Mouse (Mus musculus) hindbrain, embryonic 12.5 days (tissue): ENCODE data around the gene Bmx. TPM values are rescaled to one million over a fixed set of nuclear protein-coding genes. Genes with fewer than 3 reads are reported as not detected.

Source experiments
- ATAC-seq: fragments of 200-750 bp; cut with Nextera tagmentation; 2 replicates; pipeline ENCODE4 v1.8.0; 2017; ENCODE audit warnings: moderate TSS enrichment; ENCODE audit not compliant: low FRiP score
- H3K27ac ChIP-seq: fragments of 300-500 bp; sonication (generic); 2 replicates; pipeline ENCODE4 v1.5.1; 2016; ENCODE audit warnings: mild to moderate bottlenecking
- H3K27me3 ChIP-seq: fragments of 300-500 bp; sonication (generic); 2 replicates; pipeline ENCODE4 v1.6.1; 2016; ENCODE audit warnings: mild to moderate bottlenecking
- H3K36me3 ChIP-seq: fragments of 300-500 bp; sonication (generic); 2 replicates; pipeline ENCODE4 v1.6.1; 2016; ENCODE audit warnings: mild to moderate bottlenecking
- H3K4me1 ChIP-seq: fragments of 300-500 bp; sonication (generic); 2 replicates; pipeline ENCODE4 v1.6.1; 2016
- H3K4me2 ChIP-seq: fragments of 300-500 bp; sonication (generic); replicated peaks from 2 replicates; pipeline ENCODE4 v1.6.1; 2016; ENCODE audit warnings: mild to moderate bottlenecking
- H3K4me3 ChIP-seq: fragments of 300-500 bp; sonication (generic); 2 replicates; pipeline ENCODE4 v1.5.1; 2016; ENCODE audit warnings: mild to moderate bottlenecking
- H3K9ac ChIP-seq: fragments of 300-500 bp; sonication (generic); 2 replicates; pipeline ENCODE4 v1.6.1; 2016; ENCODE audit warnings: mild to moderate bottlenecking, moderate library complexity
- H3K9me3 ChIP-seq: fragments of 300-500 bp; sonication (generic); replicated peaks from 2 replicates; pipeline ENCODE4 v1.6.1; 2016; ENCODE audit warnings: mild to moderate bottlenecking
- WGBS: fragments of 180-500 bp; shearing (Covaris S2); methylation state at CpG from one replicate; pipeline ENCODE4 v1.1.7; 2016; 5-methylcytosine and 5-hydroxymethylcytosine counted together
- polyA plus RNA-seq: library from polyadenylated mRNA; unstranded; fragments of >200 nt; fragmentation: Nextera tagmentation; extraction: Ambion mirVana; gene quantifications from 2 replicates; pipeline ENCODE4 v1.2.1, GENCODE M21; 2016

Bmx gene
- polyA plus RNA-seq, 1 experiment from 2014 or later, result 0.25 TPM

DNA sequence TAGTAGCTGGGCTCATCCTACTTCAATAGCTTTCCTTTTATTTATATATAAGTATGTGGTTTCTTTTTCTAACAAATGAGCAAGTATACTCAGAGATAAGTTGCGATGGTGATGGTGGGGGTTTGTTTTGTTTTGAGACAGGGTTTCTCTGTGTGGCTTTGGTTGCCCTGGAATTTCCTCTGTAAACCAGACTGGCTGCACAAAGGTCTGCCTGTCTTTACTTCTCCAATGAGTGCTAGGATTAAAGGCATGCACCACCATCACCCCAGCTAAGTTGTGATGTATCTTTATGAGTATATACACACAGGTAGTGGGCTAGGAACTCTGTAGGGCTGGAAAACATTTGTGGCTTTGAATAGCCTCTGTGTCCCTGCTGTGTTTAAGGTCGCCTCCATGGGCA, 11.3 kb downstream of the Bmx start:
- 48% methylated on average over 2 of the region's 2 CpGs for WGBS
- ATAC-seq, result no peak
- Histone ChIP-seq H3K27ac (no peak overlapping the region), H3K36me3 (no peaks in the 10 kb centered on the region), H3K4me2 (no peak overlapping the region), H3K4me1 (no peaks in the 10 kb centered on the region), H3K27me3 (peaks cover 8% of the 10 kb centered on the region), H3K4me3 (no peak overlapping the region), H3K9ac (no peak overlapping the region), H3K9me3 (no peaks in the 10 kb centered on the region)

- ATAC-seq, result peak; percentile 50; the same call in 1 of the 2 replicates
- Histone ChIP-seq H3K9ac (no peak overlapping the region), H3K36me3 (no peaks in the 10 kb centered on the region), H3K27ac (no peak overlapping the region), H3K4me3 (no peak overlapping the region), H3K9me3 (no peaks in the 10 kb centered on the region), H3K4me1 (no peaks in the 10 kb centered on the region), H3K4me2 (peak overlapping the region; percentile 27), H3K27me3 (peaks cover 10% of the 10 kb centered on the region)
- WGBS, result 28% methylated on average over 5 of the region's 5 CpGs
Observed at GRCm38 (mm10) chrX:164245714-164246113, 12.3 kb downstream of the Bmx start.

- no peaks in the 10 kb centered on the region for H3K36me3 ChIP-seq
- H3K4me1 ChIP-seq, result no peaks in the 10 kb centered on the region
- no peak overlapping the region for H3K9ac ChIP-seq
- no peak for ATAC-seq
- WGBS, result 62% methylated on average over 8 of the region's 8 CpGs
- H3K27me3 ChIP-seq, result peaks cover 3% of the 10 kb centered on the region; the same call in 1 of the 2 replicates
- no peaks in the 10 kb centered on the region for H3K9me3 ChIP-seq
- no peak overlapping the region for H3K27ac ChIP-seq
- no peak overlapping the region for H3K4me2 ChIP-seq
- H3K4me3 ChIP-seq, result no peak overlapping the region
Observed at GRCm38 (mm10) chrX:164233380-164233779, 24.6 kb downstream of the Bmx start.

- Histone ChIP-seq H3K9me3 (no peaks in the 10 kb centered on the region), H3K27me3 (no peaks in the 10 kb centered on the region; the same call in 1 of the 2 replicates), H3K36me3 (no peaks in the 10 kb centered on the region), H3K4me3 (no peak overlapping the region), H3K27ac (no peak overlapping the region), H3K9ac (no peak overlapping the region), H3K4me1 (no peaks in the 10 kb centered on the region), H3K4me2 (no peak overlapping the region)
- 74% methylated on average over 2 of the region's 2 CpGs for WGBS
- ATAC-seq, result no peak
Observed at GRCm38 (mm10) chrX:164221989-164222388, 36.0 kb downstream of the Bmx start.

DNA sequence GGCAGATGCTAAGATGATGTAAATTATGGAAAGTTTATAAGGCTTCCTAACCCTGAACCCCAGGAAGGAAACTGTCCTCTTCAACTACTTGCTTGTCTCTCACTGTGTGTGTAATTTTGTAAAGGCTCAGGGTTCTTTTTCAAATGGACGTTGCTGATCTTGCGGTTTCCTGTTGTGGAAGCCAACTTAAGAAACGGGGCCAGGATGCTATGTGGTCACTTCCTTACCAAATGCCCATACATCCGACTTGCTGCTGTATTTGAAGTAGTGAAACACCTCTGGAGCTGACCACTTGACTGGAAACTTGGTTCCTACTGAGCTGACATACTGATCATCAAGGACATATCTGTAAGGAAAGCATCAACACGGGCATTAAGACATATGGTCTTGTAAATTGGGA, 57.4 kb downstream of the Bmx start:
- Histone ChIP-seq H3K27me3 (0 out of 2 replicates have a peak, but pooled peaks cover 2% of the 10 kb centered on the region), H3K9me3 (no peaks in the 10 kb centered on the region), H3K9ac (no peak overlapping the region), H3K4me1 (no peaks in the 10 kb centered on the region), H3K4me3 (no peak overlapping the region), H3K36me3 (no peaks in the 10 kb centered on the region), H3K27ac (no peak overlapping the region), H3K4me2 (no peak overlapping the region)
- WGBS, result 82% methylated on average over 5 of the region's 5 CpGs
- ATAC-seq, result no peak

GRCm38 (mm10) chrX:164197679-164198078, 60.3 kb downstream of the Bmx start:
- no peaks in the 10 kb centered on the region for H3K36me3 ChIP-seq
- 91% methylated on average over 2 of the region's 2 CpGs for WGBS
- no peak overlapping the region for H3K9ac ChIP-seq
- no peaks in the 10 kb centered on the region for H3K9me3 ChIP-seq
- no peak overlapping the region for H3K4me2 ChIP-seq
- H3K27ac ChIP-seq, result no peak overlapping the region
- no peaks in the 10 kb centered on the region for H3K4me1 ChIP-seq
- no peak overlapping the region for H3K4me3 ChIP-seq
- ATAC-seq, result no peak
- 0 out of 2 replicates have a peak, but pooled peaks cover 5% of the 10 kb centered on the region for H3K27me3 ChIP-seq

DNA sequence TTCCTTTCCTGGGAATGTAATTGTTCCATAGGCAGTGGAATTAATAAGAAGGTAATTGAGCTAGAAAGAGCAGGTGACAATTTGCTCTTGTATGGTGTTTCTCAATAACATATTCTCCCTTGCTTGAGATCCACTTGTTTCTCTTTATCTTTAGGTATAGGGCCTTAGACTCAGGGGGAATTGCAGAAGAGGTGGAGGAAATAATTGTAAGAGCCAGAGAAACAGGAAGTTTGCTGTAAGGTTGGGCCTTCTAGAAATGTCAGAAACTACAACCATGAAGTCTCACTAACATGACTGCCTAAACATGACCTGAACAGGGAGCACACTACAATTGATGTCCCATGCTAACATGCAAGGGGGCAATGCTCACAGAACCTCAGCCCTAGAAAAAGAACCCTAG, 68.1 kb downstream of the Bmx start:
- H3K9me3 ChIP-seq, result no peaks in the 10 kb centered on the region
- 0 out of 2 replicates have a peak, but pooled peaks cover 3% of the 10 kb centered on the region for H3K27me3 ChIP-seq
- no peak for ATAC-seq
- no peak overlapping the region for H3K27ac ChIP-seq
- no peak overlapping the region for H3K4me3 ChIP-seq
- no peaks in the 10 kb centered on the region for H3K36me3 ChIP-seq
- H3K4me2 ChIP-seq, result no peak overlapping the region
- H3K9ac ChIP-seq, result no peak overlapping the region
- no peaks in the 10 kb centered on the region for H3K4me1 ChIP-seq

GRCm38 (mm10) chrX:164183844-164184243, 74.1 kb downstream of the Bmx start:
- WGBS, result 28% methylated on average over 3 of the region's 3 CpGs
- ATAC-seq, result no peak

DNA sequence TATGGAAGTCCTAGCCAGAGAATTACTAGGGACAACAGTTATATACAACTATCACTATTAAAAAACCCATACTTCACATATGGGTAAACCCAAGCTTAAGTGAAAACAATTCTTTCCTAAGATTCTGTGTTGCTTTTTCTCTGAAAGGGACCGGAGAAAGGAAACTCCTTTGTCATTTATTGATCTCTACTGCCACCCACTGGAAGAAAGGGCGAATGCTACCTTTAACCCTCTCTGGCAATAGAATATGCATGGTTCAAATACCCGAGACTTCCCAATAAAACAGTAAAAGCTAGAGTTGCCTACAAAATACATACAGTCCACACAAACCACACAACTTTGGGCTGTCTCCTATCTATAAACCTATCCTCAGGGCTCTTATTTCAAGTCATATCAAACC, 78.2 kb downstream of the Bmx start:
- Histone ChIP-seq H3K9me3 (no peaks in the 10 kb centered on the region), H3K4me2 (no peak overlapping the region), H3K4me3 (no peak overlapping the region), H3K4me1 (no peaks in the 10 kb centered on the region), H3K9ac (no peak overlapping the region), H3K27ac (no peak overlapping the region), H3K36me3 (no peaks in the 10 kb centered on the region), H3K27me3 (peaks cover 8% of the 10 kb centered on the region)
- WGBS, result 16% methylated on average over 3 of the region's 3 CpGs
- ATAC-seq, result no peak

More at GRCm38 (mm10) chrX:164183844-164184243, 74.1 kb downstream of the Bmx start:
- Histone ChIP-seq H3K4me3 (no peak overlapping the region), H3K27me3 (no peaks in the 10 kb centered on the region; the same call in none of the 2 replicates), H3K4me1 (no peaks in the 10 kb centered on the region), H3K36me3 (no peaks in the 10 kb centered on the region), H3K9me3 (no peaks in the 10 kb centered on the region), H3K27ac (no peak overlapping the region), H3K9ac (no peak overlapping the region), H3K4me2 (no peak overlapping the region)

- no peak for ATAC-seq
- H3K36me3 ChIP-seq, result no peaks in the 10 kb centered on the region
- no peaks in the 10 kb centered on the region for H3K4me1 ChIP-seq
- H3K9ac ChIP-seq, result no peak overlapping the region
- H3K9me3 ChIP-seq, result no peaks in the 10 kb centered on the region
- 88% methylated on average over 2 of the region's 2 CpGs for WGBS
- no peak overlapping the region for H3K4me2 ChIP-seq
- H3K27ac ChIP-seq, result no peak overlapping the region
- no peak overlapping the region for H3K4me3 ChIP-seq
- H3K27me3 ChIP-seq, result peaks cover 13% of the 10 kb centered on the region
Observed at GRCm38 (mm10) chrX:164178856-164179255, 79.1 kb downstream of the Bmx start.

- Histone ChIP-seq H3K9ac (no peak overlapping the region), H3K27me3 (peaks cover 13% of the 10 kb centered on the region), H3K4me1 (no peaks in the 10 kb centered on the region), H3K36me3 (no peaks in the 10 kb centered on the region), H3K4me3 (no peak overlapping the region), H3K27ac (no peak overlapping the region), H3K4me2 (no peak overlapping the region), H3K9me3 (no peaks in the 10 kb centered on the region)
- 56% methylated on average over 2 of the region's 2 CpGs for WGBS
- ATAC-seq, result no peak
Observed at GRCm38 (mm10) chrX:164175780-164176179, 82.2 kb downstream of the Bmx start.

DNA sequence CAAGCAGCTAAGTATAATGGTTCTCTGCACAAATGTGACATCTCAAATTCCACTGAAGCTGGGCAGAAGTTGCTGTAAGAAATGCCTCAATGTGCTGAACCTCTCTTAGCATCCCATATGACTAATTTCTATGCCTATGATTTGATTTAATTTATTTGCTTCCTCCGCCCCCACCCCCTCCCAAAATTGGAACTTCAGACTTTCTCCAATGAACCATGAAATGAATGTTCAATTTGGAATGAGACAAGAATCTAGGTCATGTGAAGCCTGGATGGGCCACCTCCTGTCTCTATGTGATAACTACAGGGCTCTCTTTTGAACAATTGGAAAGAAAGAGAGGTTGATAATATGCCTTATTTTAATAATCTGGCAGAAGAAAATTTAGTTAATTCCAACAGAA, 82.7 kb downstream of the Bmx start:
- 68% methylated on average over 1 of the region's 1 CpGs for WGBS
- no peaks in the 10 kb centered on the region for H3K4me1 ChIP-seq
- H3K4me3 ChIP-seq, result no peak overlapping the region
- peaks cover 13% of the 10 kb centered on the region for H3K27me3 ChIP-seq
- no peaks in the 10 kb centered on the region for H3K36me3 ChIP-seq
- H3K9me3 ChIP-seq, result no peaks in the 10 kb centered on the region
- H3K4me2 ChIP-seq, result no peak overlapping the region
- H3K27ac ChIP-seq, result no peak overlapping the region
- no peak overlapping the region for H3K9ac ChIP-seq
- ATAC-seq, result no peak

DNA sequence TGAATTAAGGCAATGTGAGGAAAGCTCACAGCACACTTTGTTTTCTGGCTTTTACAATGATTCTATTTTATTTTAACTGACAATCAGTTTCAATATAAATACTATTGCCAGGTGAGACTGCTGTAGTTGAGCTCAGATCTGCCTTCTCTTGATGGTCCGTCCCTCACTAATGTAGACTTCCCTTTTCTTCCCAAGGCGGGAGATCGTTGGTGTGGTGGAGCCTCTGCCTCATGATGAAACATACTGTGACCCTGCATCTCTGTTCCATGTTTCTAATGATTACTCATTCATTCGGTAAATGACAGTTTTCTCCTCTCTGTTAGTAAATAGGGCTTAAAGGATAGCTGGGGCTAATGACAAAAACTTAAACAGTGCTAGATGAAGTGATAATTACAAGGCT, 84.1 kb downstream of the Bmx start:
- no peak overlapping the region for H3K9ac ChIP-seq
- no peak for ATAC-seq
- H3K4me1 ChIP-seq, result no peaks in the 10 kb centered on the region
- H3K4me2 ChIP-seq, result no peak overlapping the region
- no peaks in the 10 kb centered on the region for H3K36me3 ChIP-seq
- H3K27ac ChIP-seq, result no peak overlapping the region
- H3K27me3 ChIP-seq, result peaks cover 13% of the 10 kb centered on the region
- H3K4me3 ChIP-seq, result no peak overlapping the region
- no peaks in the 10 kb centered on the region for H3K9me3 ChIP-seq
- 88% methylated on average over 4 of the region's 4 CpGs for WGBS
